Mouse (Mus musculus) intestine, embryonic 14.5 days (tissue): Measurements from ENCODE around the gene Narf. TPM values are rescaled to one million over a fixed set of nuclear protein-coding genes. Genes with fewer than 3 reads are reported as not detected.

Source experiments
- ATAC-seq: fragments of 200-750 bp; cut with Nextera tagmentation; replicated peaks from 2 replicates; pipeline ENCODE4 v1.8.0; 2017; ENCODE audit warnings: low read depth, moderate number of reproducible peaks, moderate TSS enrichment, moderate library complexity; ENCODE audit not compliant: low FRiP score, low TSS enrichment
- DNase-seq: peaks from one replicate; pipeline ENCODE4 v3.0.0-alpha.2; 2018; ENCODE audit warnings: low spot score
- H3K27ac ChIP-seq: fragments of 300-500 bp; sonication (generic); 2 replicates; pipeline ENCODE4 v1.5.1; 2014; ENCODE audit warnings: low read depth, mild to moderate bottlenecking, control low read depth
- H3K27me3 ChIP-seq: fragments of 300-500 bp; sonication (generic); replicated peaks from 2 replicates; pipeline ENCODE4 v1.6.1; 2014; ENCODE audit warnings: low read length, control low read depth; ENCODE audit not compliant: control insufficient read depth, insufficient read depth
- H3K36me3 ChIP-seq: fragments of 300-500 bp; sonication (generic); 2 replicates; pipeline ENCODE4 v1.6.1; 2014; ENCODE audit warnings: low read length, control low read depth; ENCODE audit not compliant: control insufficient read depth, insufficient read depth
- H3K4me1 ChIP-seq: fragments of 300-500 bp; sonication (generic); replicated peaks from 2 replicates; pipeline ENCODE4 v1.6.1; 2014; ENCODE audit warnings: low read length, control low read depth, mixed read lengths; ENCODE audit not compliant: control insufficient read depth, insufficient read depth
- H3K4me2 ChIP-seq: fragments of 300-500 bp; sonication (generic); 2 replicates; pipeline ENCODE4 v1.6.1; 2014; ENCODE audit warnings: low read length
- H3K4me3 ChIP-seq: fragments of 300-500 bp; sonication (generic); 2 replicates; pipeline ENCODE4 v1.5.1; 2014; ENCODE audit warnings: low read depth, low read length, control low read depth, mixed read lengths
- H3K9ac ChIP-seq: fragments of 300-500 bp; sonication (generic); 2 replicates; pipeline ENCODE4 v1.6.1; 2014; ENCODE audit warnings: mild to moderate bottlenecking, low read length
- H3K9me3 ChIP-seq: fragments of 300-500 bp; sonication (generic); 2 replicates; pipeline ENCODE4 v1.6.1; 2016; ENCODE audit warnings: low read length, control low read depth; ENCODE audit not compliant: control insufficient read depth
- WGBS: fragments of 180-500 bp; shearing (Covaris S2); extraction: QIAGEN DNeasy Blood & Tissue Kit; methylation state at CpG from one replicate; pipeline ENCODE4 v1.1.7; 2014; 5-methylcytosine and 5-hydroxymethylcytosine counted together
- polyA plus RNA-seq: library from polyadenylated mRNA; unstranded; fragments of >200 nt; fragmentation: Nextera tagmentation; extraction: Ambion mirVana; gene quantifications from 2 replicates; pipeline ENCODE4 v1.2.1, GENCODE M21; 2014

Narf gene
- polyA plus RNA-seq, 1 experiment from 2014 or later, result 45.2 TPM

GRCm38 (mm10) chr11:121305371-121305770 lies 68.3 kb downstream of the Narf start:
- 93% methylated on average over 6 of the region's 6 CpGs for WGBS
- H3K4me1 ChIP-seq, result no peaks in the 10 kb centered on the region
- H3K36me3 ChIP-seq, result peaks cover 91% of the 10 kb centered on the region

More at GRCm38 (mm10) chr11:121305371-121305770, 68.3 kb downstream of the Narf start:
- Histone ChIP-seq H3K27me3 (no peaks in the 10 kb centered on the region), H3K9ac (no peak overlapping the region), H3K27ac (no peak overlapping the region), H3K9me3 (0 out of 2 replicates have a peak, but pooled peaks cover under 1% of the 10 kb centered on the region), H3K4me2 (no peak overlapping the region), H3K4me3 (no peak overlapping the region)
- ATAC-seq (no peak), DNase-seq (no peak)

Other genes with a start within 250 kb of the Narf start
- gene Csnk1d, start 245.9 kb upstream of the Narf start, polyA plus RNA-seq, result 68.7 and 70.2 TPM in 2 replicates
- gene Cd7, start 197.8 kb upstream of the Narf start, polyA plus RNA-seq, result 2.9 and 4.1 TPM in 2 replicates
- gene Sectm1b, start 173.7 kb upstream of the Narf start, polyA plus RNA-seq, result 1.5 and 1.8 TPM in 2 replicates
- gene Sectm1a, start 156.0 kb upstream of the Narf start, polyA plus RNA-seq, result 0.97 and 1.8 TPM in 2 replicates
- not detected in 2 replicates for gene Tex19.2, start 118.6 kb upstream of the Narf start, polyA plus RNA-seq
- not detected in 2 replicates for gene Tex19.1, start 91.1 kb upstream of the Narf start, polyA plus RNA-seq
- gene Uts2r, start 77.0 kb upstream of the Narf start, polyA plus RNA-seq, result not detected in 2 replicates
- 10.4 and 11.8 TPM in 2 replicates for gene Hexdc, start 32.8 kb upstream of the Narf start, polyA plus RNA-seq
- 32.3 and 32.9 TPM in 2 replicates for gene Ogfod3, start 32.5 kb upstream of the Narf start, polyA plus RNA-seq
- 38.1 and 38.2 TPM in 2 replicates for gene Cybc1, start 7.9 kb upstream of the Narf start, polyA plus RNA-seq
- 10.7 and 10.8 TPM in 2 replicates for gene Foxk2, start 22.7 kb downstream of the Narf start, polyA plus RNA-seq
- 101 and 105 TPM in 2 replicates for gene Wdr45b, start 117.2 kb downstream of the Narf start, polyA plus RNA-seq
- gene Rab40b, start 151.0 kb downstream of the Narf start, polyA plus RNA-seq, result 5.3 and 5.4 TPM in 2 replicates
- gene Fn3krp, start 184.1 kb downstream of the Narf start, polyA plus RNA-seq, result 4.5 and 5.3 TPM in 2 replicates
- gene Fn3k, start 197.7 kb downstream of the Narf start, polyA plus RNA-seq, result 0.70 and 0.96 TPM in 2 replicates
- 36.7 and 41.7 TPM in 2 replicates for gene Tbcd, start 214.7 kb downstream of the Narf start, polyA plus RNA-seq